Mouse (Mus musculus): Measurements from ENCODE around the gene Misp.

GRCm38 (mm10) chr10:79865189-79865601 is 44.4 kb downstream of the Misp start:
- no peak for TF ChIP-seq CTCF (IDR thresholded peaks at IDR 0.05; ENCODE audit: control insufficient read depth, insufficient read depth, low read length)
- peak; percentile 8; the same call in 1 of the 2 replicates for TF ChIP-seq POLR2A (IDR thresholded peaks at IDR 0.05; ENCODE audit: borderline replicate concordance, control insufficient read depth, low read depth, low read length)
